Mouse (Mus musculus): ENCODE measurements around the gene Gpam. TPM values are rescaled to one million over a fixed set of nuclear protein-coding genes. Genes with fewer than 3 reads are reported as not detected.

Gene Gpam
- polyA plus RNA-seq, 1 experiment, result 20.0 TPM

DNA sequence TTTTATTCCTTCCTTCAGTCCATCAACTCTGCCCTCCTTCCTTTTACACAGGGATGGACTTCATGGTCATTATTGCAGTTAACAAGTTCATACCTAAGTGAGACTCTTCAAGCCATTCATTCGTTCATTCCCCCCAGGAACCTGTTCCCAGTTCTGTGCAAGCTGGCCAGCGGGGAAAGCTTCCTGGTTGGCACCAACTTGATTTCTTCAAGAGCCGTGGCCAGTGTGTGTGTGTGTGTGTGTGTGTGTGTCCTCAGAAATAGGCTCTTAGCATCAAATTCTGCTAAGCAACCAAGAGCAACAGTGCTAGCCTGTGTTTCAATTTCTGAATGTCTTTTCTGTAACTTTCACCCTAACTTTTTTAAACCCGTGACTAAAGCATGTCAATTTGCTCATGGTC, 38.9 kb upstream of the Gpam start:
- Histone ChIP-seq H3K36me3 (ENCODE audit: control insufficient read depth, insufficient read depth, low read length) (no peaks in the 10 kb centered on the region), H3K27me3 (ENCODE audit: control insufficient read depth, insufficient read depth, low read length) (no peaks in the 10 kb centered on the region), H3K27ac (ENCODE audit: control insufficient read depth, insufficient read depth, low read length) (no peak overlapping the region), H3K4me3 (ENCODE audit: control insufficient read depth, insufficient read depth, low read length) (no peak overlapping the region), H3K4me1 (replicated peaks; ENCODE audit: control insufficient read depth, insufficient read depth, low read length) (no peaks in the 10 kb centered on the region)
- no peak for TF ChIP-seq CTCF (IDR thresholded peaks at IDR 0.05; ENCODE audit: borderline replicate concordance, control insufficient read depth, extremely low read depth, insufficient read depth, low read length, poor library complexity)
- TF ChIP-seq POLR2A (IDR thresholded peaks at IDR 0.05; ENCODE audit: control insufficient read depth, extremely low read depth, insufficient read depth, low read length, poor library complexity), result no peak
- no peak for DNase-seq
- WGBS, result 76% methylated on average over 4 of the region's 4 CpGs

DNA sequence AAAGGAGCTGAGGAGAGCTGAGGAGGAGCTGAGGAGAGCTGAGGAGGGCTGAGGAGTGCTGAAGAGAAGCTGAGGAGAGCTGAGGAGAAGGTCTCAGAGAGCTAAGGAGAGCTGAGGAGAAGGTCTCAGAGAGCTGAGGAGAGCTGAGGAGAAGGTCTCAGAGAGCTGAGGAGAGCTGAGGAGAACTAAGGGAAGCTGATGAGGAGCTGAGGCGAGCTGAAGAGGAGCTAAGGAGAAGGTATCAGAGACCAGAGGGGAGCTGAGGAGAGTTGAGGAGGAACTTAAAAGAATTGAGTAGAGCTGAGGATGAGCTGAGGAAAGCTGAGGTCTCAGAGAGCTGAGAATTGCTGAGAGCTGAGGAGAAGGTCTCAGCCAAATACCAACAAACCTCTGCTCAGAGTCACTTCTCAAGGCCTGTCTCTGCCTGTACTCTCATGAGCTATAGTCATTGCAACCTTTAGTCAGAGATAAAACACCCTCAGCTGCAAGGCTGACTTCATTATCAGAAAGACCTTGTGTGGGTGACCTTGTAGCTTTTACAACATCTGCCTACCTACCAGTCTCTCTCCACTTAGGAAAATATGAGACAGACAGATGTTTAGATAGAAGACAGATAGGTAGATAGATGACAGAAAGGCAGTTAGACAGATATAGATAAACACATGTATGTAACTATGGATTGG, 38.3 kb upstream of the Gpam start:
- Histone ChIP-seq H3K27me3 (ENCODE audit: control insufficient read depth, insufficient read depth, low read length) (no peaks in the 10 kb centered on the region), H3K4me3 (ENCODE audit: control insufficient read depth, insufficient read depth, low read length) (no peak overlapping the region), H3K27ac (ENCODE audit: control insufficient read depth, insufficient read depth, low read length) (no peak overlapping the region), H3K4me1 (replicated peaks; ENCODE audit: control insufficient read depth, insufficient read depth, low read length) (no peaks in the 10 kb centered on the region), H3K36me3 (ENCODE audit: control insufficient read depth, insufficient read depth, low read length) (no peaks in the 10 kb centered on the region)
- DNase-seq, result no peak
- TF ChIP-seq CTCF (IDR thresholded peaks at IDR 0.05; ENCODE audit: borderline replicate concordance, control insufficient read depth, extremely low read depth, insufficient read depth, low read length, poor library complexity) (no peak), POLR2A (IDR thresholded peaks at IDR 0.05; ENCODE audit: control insufficient read depth, extremely low read depth, insufficient read depth, low read length, poor library complexity) (no peak)
- WGBS, result 67% methylated on average over 1 of the region's 1 CpGs

DNA sequence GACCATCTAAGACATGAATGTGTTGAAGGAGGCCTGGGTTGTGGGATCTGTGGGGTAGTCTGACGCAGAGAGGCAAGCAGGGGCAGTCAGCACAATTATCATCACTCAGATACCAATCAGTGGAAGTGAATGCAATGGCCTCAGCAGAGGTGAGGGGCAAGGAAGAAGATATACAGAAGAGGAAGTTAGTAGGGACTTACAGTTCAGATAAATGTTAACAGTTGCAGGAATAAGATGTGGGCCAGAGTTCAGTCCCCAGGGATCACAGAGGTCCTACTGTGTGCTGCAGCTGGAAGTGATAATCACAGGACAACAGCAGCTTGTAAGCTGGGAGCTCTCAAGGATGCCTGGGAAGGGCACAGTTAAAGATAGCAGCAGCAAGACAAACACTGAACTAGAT, 37.1 kb upstream of the Gpam start:
- Histone ChIP-seq H3K36me3 (ENCODE audit: control insufficient read depth, insufficient read depth, low read length) (no peaks in the 10 kb centered on the region), H3K27me3 (ENCODE audit: control insufficient read depth, insufficient read depth, low read length) (no peaks in the 10 kb centered on the region), H3K4me3 (ENCODE audit: control insufficient read depth, insufficient read depth, low read length) (no peak overlapping the region), H3K27ac (ENCODE audit: control insufficient read depth, insufficient read depth, low read length) (no peak overlapping the region), H3K4me1 (replicated peaks; ENCODE audit: control insufficient read depth, insufficient read depth, low read length) (no peaks in the 10 kb centered on the region)
- DNase-seq, result no peak
- WGBS, result 47% methylated on average over 1 of the region's 1 CpGs
- no peak for TF ChIP-seq POLR2A (IDR thresholded peaks at IDR 0.05; ENCODE audit: control insufficient read depth, extremely low read depth, insufficient read depth, low read length, poor library complexity)
- no peak for TF ChIP-seq CTCF (IDR thresholded peaks at IDR 0.05; ENCODE audit: borderline replicate concordance, control insufficient read depth, extremely low read depth, insufficient read depth, low read length, poor library complexity)

DNA sequence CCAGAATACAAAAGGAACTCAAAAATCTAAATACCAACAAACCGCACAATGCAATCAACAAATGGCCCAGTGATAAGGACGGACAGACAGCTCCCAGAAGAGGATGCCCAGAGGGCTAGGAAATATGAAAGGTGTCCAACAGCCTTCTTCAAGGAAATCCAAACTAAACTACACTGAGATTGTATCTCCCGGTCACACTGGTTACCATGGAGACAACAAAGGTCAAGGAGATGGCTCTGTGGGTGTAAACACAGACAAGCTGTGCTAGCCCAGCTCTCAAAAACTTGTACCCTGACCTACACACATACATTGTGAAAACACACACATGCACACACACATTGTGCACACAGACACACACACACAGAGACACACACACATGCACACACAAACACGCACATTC, 35.2 kb upstream of the Gpam start:
- H3K4me3 ChIP-seq (ENCODE audit: control insufficient read depth, insufficient read depth, low read length), result no peak overlapping the region
- WGBS, result 91% methylated on average over 4 of the region's 4 CpGs
- DNase-seq, result no peak
- no peak for TF ChIP-seq CTCF (IDR thresholded peaks at IDR 0.05; ENCODE audit: borderline replicate concordance, control insufficient read depth, extremely low read depth, insufficient read depth, low read length, poor library complexity)
- no peak for TF ChIP-seq POLR2A (IDR thresholded peaks at IDR 0.05; ENCODE audit: control insufficient read depth, extremely low read depth, insufficient read depth, low read length, poor library complexity)
- no peaks in the 10 kb centered on the region for H3K36me3 ChIP-seq (ENCODE audit: control insufficient read depth, insufficient read depth, low read length)
- no peak overlapping the region for H3K27ac ChIP-seq (ENCODE audit: control insufficient read depth, insufficient read depth, low read length)
- H3K4me1 ChIP-seq (replicated peaks; ENCODE audit: control insufficient read depth, insufficient read depth, low read length), result no peaks in the 10 kb centered on the region
- H3K27me3 ChIP-seq (ENCODE audit: control insufficient read depth, insufficient read depth, low read length), result no peaks in the 10 kb centered on the region

- Histone ChIP-seq H3K4me3 (ENCODE audit: control insufficient read depth, insufficient read depth, low read length) (no peak overlapping the region), H3K4me1 (replicated peaks; ENCODE audit: control insufficient read depth, insufficient read depth, low read length) (no peaks in the 10 kb centered on the region), H3K27ac (ENCODE audit: control insufficient read depth, insufficient read depth, low read length) (no peak overlapping the region), H3K36me3 (ENCODE audit: control insufficient read depth, insufficient read depth, low read length) (no peaks in the 10 kb centered on the region), H3K27me3 (ENCODE audit: control insufficient read depth, insufficient read depth, low read length) (no peaks in the 10 kb centered on the region)
- TF ChIP-seq CTCF (IDR thresholded peaks at IDR 0.05; ENCODE audit: borderline replicate concordance, control insufficient read depth, extremely low read depth, insufficient read depth, low read length, poor library complexity) (no peak), POLR2A (IDR thresholded peaks at IDR 0.05; ENCODE audit: control insufficient read depth, extremely low read depth, insufficient read depth, low read length, poor library complexity) (no peak)
- 83% methylated on average over 6 of the region's 6 CpGs for WGBS
- DNase-seq, result no peak
These were observed 32.8 kb upstream of the Gpam start for GRCm38 (mm10) chr19:55159826-55160225.

GRCm38 (mm10) chr19:55158606-55159005, 31.6 kb upstream of the Gpam start:
- Histone ChIP-seq H3K4me1 (replicated peaks; ENCODE audit: control insufficient read depth, insufficient read depth, low read length) (no peaks in the 10 kb centered on the region), H3K27me3 (ENCODE audit: control insufficient read depth, insufficient read depth, low read length) (no peaks in the 10 kb centered on the region), H3K4me3 (ENCODE audit: control insufficient read depth, insufficient read depth, low read length) (no peak overlapping the region), H3K27ac (ENCODE audit: control insufficient read depth, insufficient read depth, low read length) (no peak overlapping the region), H3K36me3 (ENCODE audit: control insufficient read depth, insufficient read depth, low read length) (no peaks in the 10 kb centered on the region)
- WGBS, result 90% methylated on average over 8 of the region's 8 CpGs
- TF ChIP-seq POLR2A (IDR thresholded peaks at IDR 0.05; ENCODE audit: control insufficient read depth, extremely low read depth, insufficient read depth, low read length, poor library complexity), result no peak
- TF ChIP-seq CTCF (IDR thresholded peaks at IDR 0.05; ENCODE audit: borderline replicate concordance, control insufficient read depth, extremely low read depth, insufficient read depth, low read length, poor library complexity), result no peak
- DNase-seq, result no peak

DNA sequence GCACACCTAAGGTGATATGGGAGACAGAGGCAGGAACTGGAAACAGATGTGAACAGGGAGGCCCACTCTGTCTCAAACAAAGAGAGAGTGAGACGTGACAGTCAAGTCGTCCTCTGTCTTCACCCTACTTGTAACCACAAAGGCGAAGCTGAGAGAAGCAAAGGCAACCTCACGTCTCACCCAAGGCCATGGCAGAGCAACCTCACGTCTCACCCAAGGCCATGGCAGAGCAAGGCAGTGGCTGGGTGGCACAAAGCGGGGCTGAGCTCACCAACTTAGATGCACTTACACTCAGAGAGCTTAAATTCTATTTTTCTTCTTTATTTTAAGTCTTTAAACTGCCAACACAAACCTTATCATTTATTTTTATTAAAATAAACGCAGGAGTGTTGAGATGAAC, 30.0 kb upstream of the Gpam start:
- no peak overlapping the region for H3K4me3 ChIP-seq (ENCODE audit: control insufficient read depth, insufficient read depth, low read length)
- no peak for DNase-seq
- no peaks in the 10 kb centered on the region for H3K4me1 ChIP-seq (replicated peaks; ENCODE audit: control insufficient read depth, insufficient read depth, low read length)
- TF ChIP-seq CTCF (IDR thresholded peaks at IDR 0.05; ENCODE audit: borderline replicate concordance, control insufficient read depth, extremely low read depth, insufficient read depth, low read length, poor library complexity) (no peak), POLR2A (IDR thresholded peaks at IDR 0.05; ENCODE audit: control insufficient read depth, extremely low read depth, insufficient read depth, low read length, poor library complexity) (no peak)
- 89% methylated on average over 7 of the region's 7 CpGs for WGBS
- no peaks in the 10 kb centered on the region for H3K27me3 ChIP-seq (ENCODE audit: control insufficient read depth, insufficient read depth, low read length)
- H3K36me3 ChIP-seq (ENCODE audit: control insufficient read depth, insufficient read depth, low read length), result no peaks in the 10 kb centered on the region
- no peak overlapping the region for H3K27ac ChIP-seq (ENCODE audit: control insufficient read depth, insufficient read depth, low read length)

Data from thymus, adult 2 months (tissue).